ENCODE assay signal across 24 mouse cellular contexts in genomic region chr7:91212236-91212635, GRCm38 (mm10).
DNase-seq lines count a peak whose midpoint lies in the region; ATAC-seq and TF ChIP-seq lines count a peak whose summit lies in the region.
"Had no signal": no experiment of that assay in that cellular context is flagged by ENCODE, and none has a peak within 500 bp of the region (broad histone marks: within the 10 kb centered on the region; RNA-seq: fewer than 3 reads in every experiment).

No protein-coding gene starts in this region.

- WGBS in forebrain, embryonic 14.5 days = 81% methylated on average over 1 of the region's 1 CpGs
- WGBS in forebrain, embryonic 15.5 days = 81% methylated on average over 1 of the region's 1 CpGs
- 32% methylated on average over 1 of the region's 1 CpGs for WGBS in liver, adult 2 months
- WGBS in liver, embryonic 12.5 days (ENCODE audit: insufficient replicate concordance) = 65% methylated on average over 1 of the region's 1 CpGs
- 93% methylated on average over 1 of the region's 1 CpGs for WGBS in hindbrain, embryonic 10.5 days

- no peaks in the 10 kb centered on the region for H3K36me3 ChIP-seq in forebrain, embryonic 14.5 days (ENCODE audit: control insufficient read depth, insufficient read depth, low read length)
- H3K36me3 ChIP-seq in forebrain, embryonic 15.5 days = no peaks in the 10 kb centered on the region
- H3K36me3 ChIP-seq in liver, adult 2 months (ENCODE audit: control insufficient read depth, insufficient read depth, low read length) = no peaks in the 10 kb centered on the region
- no peaks in the 10 kb centered on the region for H3K36me3 ChIP-seq in liver, embryonic 12.5 days
- H3K36me3 ChIP-seq in hindbrain, embryonic 10.5 days = no peaks in the 10 kb centered on the region
- H3K36me3 ChIP-seq: G1E had no signal

- no peak overlapping the region for H3K9ac ChIP-seq in forebrain, embryonic 14.5 days (ENCODE audit: low read length)
- H3K9ac ChIP-seq in forebrain, embryonic 15.5 days (replicated peaks) = no peak overlapping the region
- no peak overlapping the region for H3K9ac ChIP-seq in liver, adult 2 months (ENCODE audit: low read depth, low read length)
- no peak overlapping the region for H3K9ac ChIP-seq in liver, embryonic 12.5 days

- no peaks in the 10 kb centered on the region for H3K79me2 ChIP-seq in liver, adult 2 months (ENCODE audit: control insufficient read depth, insufficient read depth, low read length)

- no peaks in the 10 kb centered on the region for H3K27me3 ChIP-seq in forebrain, embryonic 14.5 days (replicated peaks; ENCODE audit: control insufficient read depth, insufficient read depth, low read length)
- no peaks in the 10 kb centered on the region for H3K27me3 ChIP-seq in forebrain, embryonic 15.5 days
- peaks cover 2% of the 10 kb centered on the region; the same call in 1 of the 2 replicates for H3K27me3 ChIP-seq in liver, adult 2 months (ENCODE audit: control insufficient read depth, insufficient read depth, low read length)
- H3K27me3 ChIP-seq in liver, embryonic 12.5 days (replicated peaks) = no peaks in the 10 kb centered on the region
- H3K27me3 ChIP-seq in hindbrain, embryonic 10.5 days (ENCODE audit: insufficient read depth, poor library complexity, severe bottlenecking) = no peaks in the 10 kb centered on the region
- H3K27me3 ChIP-seq: CH12.LX, Patski had no signal

- DNase-seq in forebrain, embryonic 14.5 days (ENCODE audit: low spot score) = peak; percentile 60
- peak; percentile 73 for DNase-seq in liver, adult 2 months (ENCODE audit: extremely low read depth, low read depth, low spot score)
- DNase-seq in Muller cell, postnatal 12 days (ENCODE audit: inconsistent ontology term) = peak; percentile 72
- peak; percentile 72 for DNase-seq in brain, embryonic 14.5 days (ENCODE audit: low read depth)
- no peak for DNase-seq in gastrocnemius, postnatal 10 days
- no peak for DNase-seq in hindbrain, embryonic 10.5 days (ENCODE audit: low spot score)
- DNase-seq: adrenal gland, adult 2 months; adrenal gland, adult 8-10 months; adrenal gland, postnatal 10 days; adrenal gland, postnatal 14 days; adrenal gland, postnatal 25 days; adrenal gland, postnatal 36 days; B cell, adult 2 months; cerebellum, adult 11 months; cerebellum, adult 11-12 months; cerebellum, adult 18-20 months; cerebellum, adult 2 months had no signal

- no peak overlapping the region for H3K4me3 ChIP-seq in forebrain, embryonic 14.5 days (ENCODE audit: low read depth, low read length)
- H3K4me3 ChIP-seq in forebrain, embryonic 15.5 days = no peak overlapping the region
- no peak overlapping the region for H3K4me3 ChIP-seq in liver, adult 2 months (ENCODE audit: insufficient read depth, low read depth, low read length)
- H3K4me3 ChIP-seq in liver, embryonic 12.5 days = no peak overlapping the region
- H3K4me3 ChIP-seq in hindbrain, embryonic 10.5 days = no peak overlapping the region

- no peak for TF ChIP-seq POLR2A in liver, adult 2 months (IDR thresholded peaks at IDR 0.05; ENCODE audit: extremely low read depth, insufficient read depth, low read length)
- TF ChIP-seq POLR2A in brain, embryonic 14.5 days (IDR thresholded peaks at IDR 0.05; ENCODE audit: borderline replicate concordance, extremely low read depth, insufficient read depth, insufficient read length, poor library complexity, severe bottlenecking) = no peak

- H3K4me1 ChIP-seq in forebrain, embryonic 14.5 days (ENCODE audit: control insufficient read depth, insufficient read depth, low read length) = no peaks in the 10 kb centered on the region
- peaks cover 22% of the 10 kb centered on the region for H3K4me1 ChIP-seq in forebrain, embryonic 15.5 days
- no peaks in the 10 kb centered on the region for H3K4me1 ChIP-seq in liver, adult 2 months (ENCODE audit: control insufficient read depth, insufficient read depth, low read length)
- H3K4me1 ChIP-seq in liver, embryonic 12.5 days = no peaks in the 10 kb centered on the region
- H3K4me1 ChIP-seq in hindbrain, embryonic 10.5 days (replicated peaks) = peaks cover 5% of the 10 kb centered on the region; the same call in 1 of the 2 replicates

- no peak for TF ChIP-seq CTCF in liver, adult 2 months (IDR thresholded peaks at IDR 0.05; ENCODE audit: low read depth, low read length)
- no peak for TF ChIP-seq CTCF in brain, embryonic 14.5 days (IDR thresholded peaks at IDR 0.05; ENCODE audit: borderline replicate concordance, extremely low read depth, insufficient read depth, insufficient read length)

- H3K9me3 ChIP-seq in forebrain, embryonic 14.5 days (replicated peaks; ENCODE audit: control insufficient read depth, low read length) = no peaks in the 10 kb centered on the region
- no peaks in the 10 kb centered on the region for H3K9me3 ChIP-seq in forebrain, embryonic 15.5 days
- no peaks in the 10 kb centered on the region for H3K9me3 ChIP-seq in liver, embryonic 12.5 days (replicated peaks)
- H3K9me3 ChIP-seq in hindbrain, embryonic 10.5 days = no peaks in the 10 kb centered on the region
- H3K9me3 ChIP-seq: G1E had no signal

- no peak overlapping the region for H3K27ac ChIP-seq in forebrain, embryonic 14.5 days (ENCODE audit: low read depth, low read length)
- no peak overlapping the region for H3K27ac ChIP-seq in forebrain, embryonic 15.5 days (replicated peaks)
- no peak overlapping the region for H3K27ac ChIP-seq in liver, adult 2 months (replicated peaks; ENCODE audit: insufficient read depth, low read depth, low read length)
- H3K27ac ChIP-seq in liver, embryonic 12.5 days = no peak overlapping the region
- no peak overlapping the region for H3K27ac ChIP-seq in hindbrain, embryonic 10.5 days

- no peak for ATAC-seq in forebrain, embryonic 14.5 days
- no peak for ATAC-seq in forebrain, embryonic 15.5 days (replicated peaks)
- no peak for ATAC-seq in liver, embryonic 12.5 days
- ATAC-seq: activated CD4-positive, CD25-positive, alpha-beta regulatory T cell, adult 4 months; CD4-positive, CD25-positive, alpha-beta regulatory T cell, adult 4 months; Patski had no signal

- no peak overlapping the region for H3K4me2 ChIP-seq in forebrain, embryonic 14.5 days (ENCODE audit: low read length)
- no peak overlapping the region for H3K4me2 ChIP-seq in forebrain, embryonic 15.5 days (replicated peaks)
- H3K4me2 ChIP-seq in liver, embryonic 12.5 days = no peak overlapping the region

Comparison
In these comparisons a context has a peak if more than half of its experiments do, and no peak if none do; other contexts are left out.
1. DNase-seq: peak in forebrain, embryonic 14.5 days (single experiment), liver, adult 2 months (single experiment), Muller cell, postnatal 12 days (single experiment) and brain, embryonic 14.5 days (single experiment); none in gastrocnemius, postnatal 10 days (single experiment) and hindbrain, embryonic 10.5 days (single experiment).